Mouse (Mus musculus) right cerebral cortex, adult 2 months (tissue): ENCODE measurements around the gene Mbd6.
"Not testable (repeated sequence)": the region's sequence is repeated elsewhere in the genome, so short reads cannot be mapped to it uniquely, and the experiment has no call there.

Source experiments
- DNase-seq, 2 experiments: peaks; one replicate each; pipeline ENCODE4 v3.0.0; 2021 to 2022; ENCODE audit warnings: low spot score in 2 of 2

The Mbd6 gene

DNA sequence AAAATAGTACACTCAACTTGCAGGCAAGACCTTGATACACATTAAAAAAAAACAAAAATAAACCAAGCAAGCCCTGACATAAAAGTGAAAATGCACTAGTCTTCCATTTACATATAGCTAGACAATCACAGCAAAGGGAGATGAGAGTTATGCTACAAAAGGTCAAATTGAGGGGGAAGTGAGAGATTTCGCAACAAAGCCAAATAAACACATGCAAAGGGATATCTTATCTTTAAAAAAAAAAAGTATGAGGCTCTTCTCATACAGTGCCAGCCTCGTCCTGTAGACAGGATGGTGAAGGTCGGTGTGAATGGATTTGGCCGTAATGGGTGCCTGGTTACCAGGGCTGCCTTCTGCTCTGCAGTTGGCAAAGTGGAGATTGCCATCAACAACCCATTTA lies 24.0 kb upstream of the Mbd6 start:
- no peak for DNase-seq

DNA sequence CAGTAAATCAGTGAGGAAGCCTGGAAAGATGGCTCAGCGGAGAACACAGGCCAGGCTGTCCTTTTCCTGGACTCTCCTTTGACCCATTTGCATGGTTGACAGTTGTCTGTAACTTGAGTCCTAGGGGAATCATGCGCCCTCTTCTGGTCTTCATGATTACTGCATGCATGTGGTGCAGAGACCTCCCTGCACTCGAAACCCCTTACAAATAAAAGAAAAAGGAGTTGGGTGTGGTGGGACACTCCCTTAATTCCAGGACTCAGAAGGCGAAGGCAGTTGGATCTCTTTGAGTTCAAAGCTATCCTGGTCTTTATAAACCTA lies 23.5 kb upstream of the Mbd6 start:
- peak; percentile 82 to 86 for DNase-seq

- DNase-seq: peak; percentile 97
Measured at GRCm38 (mm10) chr10:127311476-127312355, 22.9 kb upstream of the Mbd6 start, which contains the start of gene Mars. Gene Mars, minus strand, starts transcription at chr10:127311786.

GRCm38 (mm10) chr10:127310523-127311475 lies 22.0 kb upstream of the Mbd6 start:
- no peak for DNase-seq

DNA sequence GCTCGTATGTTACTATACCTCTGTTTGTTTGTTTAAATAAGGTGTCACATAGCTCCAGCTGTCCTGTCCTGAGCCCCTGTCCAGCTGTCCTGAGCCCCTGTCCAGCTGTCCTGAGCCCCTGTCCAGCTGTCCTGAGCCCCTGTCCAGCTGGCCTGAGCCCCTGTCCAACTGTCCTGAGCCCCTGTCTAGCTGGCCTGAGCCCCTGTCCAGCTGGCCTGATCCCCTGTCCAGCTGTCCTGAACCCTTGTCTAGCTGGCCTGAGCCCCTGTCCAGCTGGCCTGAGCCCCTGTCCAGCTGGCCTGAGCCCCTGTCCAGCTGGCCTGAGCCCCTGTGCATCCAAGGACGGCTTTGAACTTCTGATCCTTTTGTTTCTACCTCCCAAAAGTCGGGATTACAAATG lies 20.3 kb upstream of the Mbd6 start:
- DNase-seq: not testable (repeated sequence)

DNA sequence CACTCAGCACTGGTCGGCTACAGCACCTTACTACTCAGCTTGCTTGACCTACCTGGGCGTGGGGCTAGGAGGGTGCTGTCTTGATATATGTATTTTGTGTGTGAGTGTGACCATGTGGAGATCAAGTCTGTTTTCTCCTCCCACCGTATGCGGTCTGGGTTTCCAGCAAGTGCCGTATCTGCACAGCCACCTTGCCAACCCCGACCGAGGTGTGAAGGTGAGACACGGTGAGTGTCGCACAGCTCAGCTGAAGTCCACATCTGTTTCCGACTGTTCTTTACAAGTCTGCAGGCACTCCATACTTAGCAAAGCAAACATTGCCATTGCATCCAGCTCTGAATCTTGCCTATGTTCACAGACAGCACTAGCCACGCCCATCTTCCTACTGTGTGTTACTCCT lies 14.3 kb upstream of the Mbd6 start:
- DNase-seq: no peak

- DNase-seq: no peak
Measured at GRCm38 (mm10) chr10:127300361-127300760, 11.5 kb upstream of the Mbd6 start.

- DNase-seq: no peak
Measured at GRCm38 (mm10) chr10:127297015-127297871, 8.4 kb upstream of the Mbd6 start.

DNA sequence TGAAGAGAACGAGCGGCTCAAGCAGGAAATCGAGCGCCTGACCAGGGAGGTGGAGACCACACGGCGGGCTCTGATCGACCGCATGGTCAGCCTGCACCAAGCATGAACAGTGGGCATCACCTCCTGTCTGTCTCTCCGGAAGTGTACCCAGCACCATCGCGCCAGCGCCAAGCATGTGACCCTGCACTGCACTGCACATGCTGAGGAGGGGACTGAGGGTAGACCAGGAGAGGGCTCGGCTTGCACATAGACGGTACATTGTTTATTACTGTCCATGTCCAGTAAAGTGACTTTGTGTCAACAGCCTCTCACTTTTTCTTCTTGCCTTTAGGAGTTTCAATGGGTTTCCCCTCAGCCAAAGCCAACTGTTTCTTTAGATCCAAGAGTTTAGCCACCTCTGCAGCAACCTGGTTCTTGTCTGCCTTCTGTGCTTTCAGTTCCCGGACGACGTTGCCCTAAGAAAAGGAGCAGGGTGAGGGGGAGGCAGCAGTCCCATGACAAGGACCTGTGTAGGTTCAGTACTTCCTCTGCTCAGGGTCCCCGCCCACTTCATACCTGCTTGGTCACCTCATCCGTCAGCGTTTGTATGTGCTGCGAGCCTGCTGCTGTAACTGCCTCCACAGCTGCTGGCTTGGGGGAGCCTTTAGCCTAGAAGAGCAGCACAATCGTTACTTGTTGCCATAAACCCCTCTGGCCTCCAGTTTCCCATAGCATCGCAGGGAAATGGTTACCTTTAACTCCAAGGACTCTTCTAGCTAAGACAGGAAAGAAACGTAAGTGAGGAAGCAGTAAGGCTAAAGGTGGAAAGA lies 7.4 kb upstream of the Mbd6 start:
- no peak for DNase-seq

- DNase-seq: no peak
Measured at GRCm38 (mm10) chr10:127294895-127295510, 6.2 kb upstream of the Mbd6 start.

- no peak for DNase-seq
Measured at GRCm38 (mm10) chr10:127293590-127294113, 4.8 kb upstream of the Mbd6 start.

DNA sequence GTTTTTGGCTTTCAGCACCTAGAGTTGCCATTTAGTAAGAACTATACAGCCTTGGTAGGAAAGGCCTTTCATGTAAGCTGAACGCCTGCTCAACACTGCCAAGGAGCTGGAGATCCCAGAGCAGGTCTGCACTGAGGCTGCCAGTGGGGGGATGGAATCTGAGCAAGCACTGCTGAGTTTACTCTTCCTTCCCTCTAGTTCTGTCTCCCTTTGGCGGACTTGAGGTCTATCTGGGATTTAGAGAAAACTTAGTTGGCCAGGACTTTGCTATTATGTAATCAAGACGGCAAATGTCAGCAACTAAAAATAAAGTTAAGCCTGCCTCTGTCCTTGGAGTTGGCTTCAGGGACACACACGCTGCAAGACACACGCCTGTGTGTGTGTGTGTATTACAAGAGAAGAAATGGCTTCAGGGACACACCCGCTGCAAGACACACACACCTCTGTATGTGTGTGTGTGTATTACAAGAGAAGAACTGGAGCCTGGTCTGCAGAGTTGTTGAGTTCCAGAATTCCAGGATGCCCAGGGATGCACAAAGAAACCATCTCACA lies 4.2 kb upstream of the Mbd6 start:
- no peak for DNase-seq

- no peak for DNase-seq
Measured at GRCm38 (mm10) chr10:127291881-127292638, 3.2 kb upstream of the Mbd6 start.

- DNase-seq: no peak
Measured at GRCm38 (mm10) chr10:127290930-127291880, 2.4 kb upstream of the Mbd6 start.

- peak; percentile 100 for DNase-seq
Measured at GRCm38 (mm10) chr10:127290307-127290929, 1.6 kb upstream of the Mbd6 start.

DNA sequence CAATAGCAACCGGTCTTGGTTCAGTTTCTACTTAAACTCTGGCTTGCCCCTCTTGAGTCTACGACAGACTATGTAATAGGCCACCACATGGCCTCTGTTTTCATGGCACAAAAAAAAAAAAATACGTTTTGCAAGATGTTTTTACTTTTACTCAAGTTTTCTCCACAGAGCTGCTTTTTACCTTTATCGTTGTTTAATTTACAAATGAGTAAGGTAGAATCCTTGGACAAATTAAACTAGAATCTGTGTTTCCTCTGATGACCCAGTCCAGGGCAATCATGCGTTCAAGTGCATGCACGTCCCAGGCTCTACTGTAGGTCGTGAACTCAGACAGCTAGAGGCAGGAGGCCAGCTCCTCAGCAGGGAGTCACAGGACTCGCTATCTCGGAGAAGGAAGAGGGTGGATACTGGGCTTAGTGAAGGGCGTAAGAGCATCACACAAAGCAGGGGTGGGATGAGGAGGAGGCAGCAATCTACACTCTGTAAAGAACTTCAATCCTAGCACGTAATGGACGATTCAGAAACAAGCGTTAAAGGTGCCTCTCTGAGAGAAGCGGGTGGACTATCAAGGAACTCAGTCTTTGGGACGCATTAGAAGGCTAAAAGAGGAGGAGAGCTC lies 864 bp upstream of the Mbd6 start:
- DNase-seq: peak; percentile 35 to 54

- peak; percentile 26 to 40 for DNase-seq
Measured at GRCm38 (mm10) chr10:127288328-127288799, 454 bp downstream of the Mbd6 start.
